Mouse (Mus musculus) monocyte, adult 2 months (primary cell): ENCODE measurements around the gene Pdia3.
A peak's percentile ranks its signal among the peaks of the same experiment; 100 is the strongest.
"Not testable (repeated sequence)": the region's sequence is repeated elsewhere in the genome, so short reads cannot be mapped to it uniquely, and the experiment has no call there.

Experiments used
- DNase-seq, 2 experiments: peaks; one replicate each; pipeline ENCODE4 v3.0.0; 2022; ENCODE audit warnings: low spot score in 2 of 2, low read depth in 1 of 2

Pdia3 gene

DNA sequence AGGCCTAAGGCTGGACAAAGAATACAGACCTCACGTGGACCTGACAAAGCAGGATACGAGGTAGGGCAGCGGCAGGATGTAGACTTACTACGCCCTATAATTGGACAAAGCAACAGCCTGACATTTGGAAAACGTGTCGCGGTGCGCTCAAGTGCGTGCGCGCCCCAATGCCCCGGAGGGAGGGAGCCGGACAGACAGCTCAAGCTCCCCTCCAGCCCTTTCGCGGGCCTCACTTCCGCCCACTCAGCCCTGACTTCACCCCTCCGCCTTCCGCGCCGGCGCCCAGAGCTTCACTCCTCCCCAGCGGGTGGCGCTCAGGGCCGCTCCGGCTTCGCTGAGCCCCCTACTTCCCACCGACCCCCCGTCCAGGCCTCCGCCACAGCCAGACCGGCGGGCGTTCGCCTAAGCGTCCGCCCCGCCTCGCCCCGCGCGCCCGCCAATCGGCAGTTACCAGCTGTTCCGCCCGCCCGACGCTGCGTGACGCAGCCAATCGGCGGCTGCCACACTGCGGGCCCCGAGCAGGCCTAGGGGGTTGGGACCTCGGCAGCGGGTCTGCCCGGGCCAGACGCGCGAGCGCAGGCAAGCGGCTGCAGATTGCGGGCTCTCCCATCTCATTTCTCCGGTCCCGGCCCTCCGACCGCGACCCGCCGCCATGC is at the start of gene Pdia3, which contains the start of gene Catsper2:
Gene Pdia3, plus strand, starts transcription at position 389 of the 656 bp plus-strand sequence.
Gene Catsper2, minus strand, starts transcription at position 406 of the 656 bp plus-strand sequence.
- peak; percentile 83 to 89 for DNase-seq

DNA sequence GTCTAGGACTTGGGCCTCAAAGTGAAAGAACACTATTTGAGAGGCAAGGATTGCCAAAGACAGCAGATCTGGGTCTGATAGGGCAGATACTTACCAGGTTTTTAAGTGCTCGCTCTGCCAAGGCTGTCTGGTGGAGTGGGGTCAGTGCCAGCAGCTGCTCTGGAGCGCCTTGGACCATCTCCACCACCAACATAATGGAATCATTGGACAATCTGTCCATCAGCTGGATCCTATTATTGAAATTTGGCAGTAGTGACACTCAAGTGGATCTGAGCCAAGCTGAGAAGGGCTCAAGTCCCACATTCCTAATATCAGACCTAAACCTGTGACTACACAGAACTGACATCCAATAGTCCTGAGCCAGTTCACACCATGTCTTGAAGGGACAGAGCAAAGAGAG is 44.7 kb upstream of the Pdia3 start:
- no peak for DNase-seq

DNA sequence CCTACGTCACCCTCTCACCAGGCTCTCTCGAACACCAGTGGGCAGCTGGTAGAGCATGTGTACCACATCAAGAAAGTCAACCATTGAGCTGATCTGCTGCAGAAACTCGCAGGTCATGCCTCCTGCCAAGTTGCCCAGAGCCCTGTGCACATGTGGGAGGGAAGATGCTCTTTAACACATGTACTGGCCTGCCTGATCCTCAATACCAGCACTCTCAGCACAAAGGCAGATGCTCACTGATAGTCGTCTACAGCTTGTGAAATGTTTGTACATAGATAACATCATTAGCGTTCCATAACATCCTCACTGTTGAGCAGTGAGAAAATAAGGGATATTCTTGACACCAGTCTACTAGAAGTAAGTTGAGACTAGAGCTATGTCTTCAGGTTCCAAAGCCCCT is 42.7 kb upstream of the Pdia3 start:
- DNase-seq: no peak

DNA sequence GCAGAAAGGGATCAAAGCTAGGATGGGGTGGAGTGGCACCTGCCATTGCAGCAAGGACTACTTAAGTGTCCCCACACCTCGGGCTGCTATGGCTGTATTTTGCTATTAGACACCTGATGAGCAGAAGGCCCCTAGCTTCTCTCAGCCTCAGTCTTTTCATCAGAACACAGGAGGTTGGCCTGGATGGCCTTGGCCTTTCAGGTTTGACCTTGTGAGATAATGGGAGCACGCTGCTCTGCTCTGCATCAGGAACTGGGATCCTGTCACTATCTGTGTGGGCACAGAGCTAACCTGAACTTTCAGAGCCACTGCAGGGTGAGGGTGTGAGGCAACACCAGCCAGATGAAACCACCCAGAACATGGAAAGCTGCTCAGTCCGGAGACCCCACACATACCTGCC is 41.3 kb upstream of the Pdia3 start:
- no peak for DNase-seq

DNA sequence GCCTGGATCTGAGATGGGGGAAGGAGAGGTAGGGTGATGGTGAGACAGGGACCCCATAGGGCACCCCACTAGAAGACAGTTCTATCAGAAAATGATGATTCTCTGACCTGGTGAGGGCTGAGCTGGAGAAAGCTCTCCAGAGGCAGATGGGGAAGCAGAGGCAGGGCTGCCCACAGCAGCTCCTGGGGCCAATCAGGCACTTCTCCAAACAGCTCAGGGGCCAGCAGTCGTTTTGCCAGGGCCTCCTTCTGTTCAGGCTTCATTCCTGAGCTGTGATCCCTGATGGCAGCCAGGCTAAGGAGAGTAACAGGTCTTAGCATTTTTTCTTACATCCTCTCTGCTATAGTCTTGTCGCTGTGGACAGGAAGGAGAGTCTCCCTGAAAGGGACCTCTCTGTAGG is 38.8 kb upstream of the Pdia3 start:
- DNase-seq: no peak

DNA sequence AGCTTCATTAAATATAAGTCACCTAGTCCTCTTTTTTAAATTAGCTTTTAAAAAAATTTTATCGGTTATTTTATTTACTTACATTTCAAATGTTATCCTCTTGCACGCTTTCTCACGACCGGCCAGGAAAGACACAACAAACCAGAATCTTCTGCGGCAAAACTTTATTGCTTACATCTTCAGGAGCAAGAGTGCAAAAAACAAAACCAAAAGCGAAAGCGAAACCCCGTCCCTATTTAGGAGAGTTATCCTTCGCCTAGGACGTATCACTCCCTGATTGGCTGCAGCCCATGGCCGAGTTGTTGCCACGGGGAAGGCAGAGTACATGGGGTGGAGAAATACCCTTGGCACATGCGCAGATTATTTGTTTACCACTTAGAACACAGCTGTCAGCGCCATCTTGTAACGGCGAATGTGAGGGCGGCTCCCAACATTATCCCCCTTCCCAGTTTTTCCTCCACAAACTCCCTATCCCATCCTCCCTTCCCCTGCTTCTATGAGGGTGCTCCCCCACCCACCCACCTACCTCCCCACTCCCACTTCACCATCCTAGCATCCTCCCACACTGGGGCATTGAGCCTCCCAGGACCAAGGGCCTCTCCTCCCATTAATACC is 26.5 kb upstream of the Pdia3 start, which contains the start of gene Strc:
Gene Strc, minus strand, starts transcription at position 208 of the 615 bp plus-strand sequence.
- DNase-seq: not testable (repeated sequence)

DNA sequence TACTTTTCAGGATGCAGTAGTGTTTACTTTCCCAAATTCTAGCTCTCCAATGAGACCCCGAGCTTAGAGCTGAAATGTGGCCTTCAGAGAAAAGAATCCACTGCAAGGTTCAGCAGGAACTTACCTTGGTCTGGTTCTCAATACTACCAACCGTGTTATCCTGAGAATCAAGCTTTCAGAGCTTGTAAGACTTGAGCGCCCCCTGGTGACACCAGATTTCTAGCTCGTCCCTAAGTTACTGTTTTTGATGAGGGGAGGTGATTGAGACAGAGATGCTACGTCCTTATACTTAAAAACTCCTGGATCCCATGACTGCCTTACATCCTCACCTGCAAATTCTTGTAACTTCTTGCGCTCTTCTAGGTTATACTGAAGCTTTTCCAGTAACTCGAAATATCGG is 17.0 kb upstream of the Pdia3 start:
- DNase-seq: peak in 1 of 2 experiments; percentile 32

DNA sequence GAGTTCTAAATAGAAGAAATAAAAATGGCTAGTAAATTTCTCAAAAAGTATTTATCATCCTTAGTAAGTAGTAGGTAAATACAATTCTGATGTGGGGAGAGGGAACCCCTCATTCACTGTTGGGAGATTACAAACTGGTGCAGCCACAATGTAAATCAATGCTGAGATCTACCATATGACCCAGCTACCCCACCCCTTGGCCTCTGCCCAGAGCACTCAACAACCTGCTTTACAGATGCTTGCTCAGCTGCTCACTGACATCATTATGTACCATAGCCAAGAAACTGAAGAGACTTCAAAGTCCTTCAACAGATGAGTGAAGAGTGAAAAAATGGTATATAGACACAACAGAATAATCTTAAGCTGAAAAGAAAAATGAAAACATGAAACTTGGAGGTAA is 10.3 kb upstream of the Pdia3 start:
- DNase-seq: no peak

DNA sequence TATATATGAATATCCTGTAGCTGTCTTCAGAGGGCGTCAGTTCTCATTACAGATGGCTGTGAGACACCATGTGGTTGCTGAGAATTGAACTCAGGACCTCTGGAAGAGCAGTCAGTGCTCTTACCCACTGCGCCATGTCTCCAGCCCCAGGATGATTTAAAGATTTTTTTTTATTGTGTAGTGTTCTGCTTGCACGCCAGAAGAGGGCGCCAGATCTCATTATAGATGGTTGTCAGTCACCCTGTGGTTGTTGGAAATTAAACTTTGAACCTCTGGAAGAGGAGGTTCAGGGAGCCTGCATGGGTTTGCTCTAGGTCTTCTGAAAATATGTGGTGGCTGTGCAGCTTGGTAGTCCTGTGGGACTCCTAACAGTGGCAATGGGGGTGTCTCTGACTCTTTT is 5.4 kb upstream of the Pdia3 start:
- peak; percentile 5 to 37 for DNase-seq

DNA sequence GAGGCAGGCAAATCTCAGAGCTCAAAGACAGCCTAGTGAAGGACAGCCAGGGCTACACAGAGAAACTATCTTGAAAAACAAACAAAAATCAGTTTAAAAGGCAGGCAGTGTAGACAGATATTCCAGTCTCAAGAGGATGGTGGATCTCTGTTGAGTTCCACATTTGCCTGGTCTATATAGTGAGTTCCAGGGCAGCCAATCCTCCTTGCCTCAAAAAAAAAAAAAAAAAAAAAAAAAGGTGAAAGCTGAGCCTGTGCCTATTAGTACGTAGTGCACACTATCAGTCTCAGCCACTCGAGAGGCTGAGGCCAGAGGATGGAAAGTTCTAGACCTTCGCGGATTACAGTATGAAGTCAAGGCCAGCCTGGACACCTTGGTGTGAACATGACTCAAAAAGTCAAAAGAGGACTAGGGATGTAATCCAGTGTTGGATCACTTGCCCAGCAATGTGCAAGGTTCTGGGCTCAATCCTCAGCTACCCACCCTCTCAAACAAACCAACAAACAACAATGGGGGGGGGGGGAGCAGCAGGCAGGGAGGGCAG is 660 bp upstream of the Pdia3 start:
- no peak for DNase-seq

DNA sequence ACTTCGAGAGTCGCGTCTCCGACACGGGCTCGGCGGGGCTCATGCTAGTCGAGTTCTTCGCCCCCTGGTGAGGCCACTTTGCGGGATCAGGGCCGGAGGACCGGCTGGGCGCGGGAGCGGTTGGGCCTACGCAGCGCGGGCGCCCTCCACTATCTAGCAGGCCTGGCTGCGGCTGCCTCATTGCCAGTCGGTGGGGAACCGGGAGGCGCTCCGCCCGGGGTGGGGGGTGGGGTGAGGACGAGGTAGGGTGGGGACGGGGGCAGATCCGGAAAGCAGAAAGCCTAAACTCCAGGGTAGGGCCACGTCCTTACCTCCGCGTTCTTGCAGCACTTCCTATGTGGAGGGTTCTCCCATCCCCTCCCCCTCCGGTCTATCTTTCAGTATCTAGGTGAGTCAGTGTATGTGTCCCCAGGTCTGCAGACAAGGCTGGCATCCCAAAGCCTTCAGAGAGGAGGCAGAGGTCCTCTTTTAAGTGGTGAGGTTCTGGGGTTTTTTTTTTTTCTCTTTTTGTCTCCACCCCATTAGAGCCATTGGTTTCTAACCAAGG is 637 bp downstream of the Pdia3 start:
- DNase-seq: no peak

DNA sequence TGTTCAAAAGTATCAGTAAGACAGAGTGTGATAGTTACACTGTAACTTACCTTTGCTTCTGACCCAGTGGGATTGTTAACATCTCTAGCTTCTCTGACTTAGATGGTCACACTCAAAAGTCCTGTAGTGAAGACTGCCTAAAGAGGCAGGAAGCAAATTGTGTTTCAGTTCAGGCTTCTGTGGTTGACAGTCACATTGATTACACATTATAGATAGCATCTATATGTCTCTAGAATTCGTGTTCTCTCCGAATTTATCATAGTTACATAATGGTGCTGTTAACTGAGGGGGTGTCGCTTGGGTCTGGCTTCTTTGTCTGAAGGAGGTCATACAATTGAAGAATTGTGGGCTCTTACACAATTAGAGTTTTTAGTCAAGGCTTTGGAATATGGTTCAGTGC is 1.5 kb downstream of the Pdia3 start:
- no peak for DNase-seq

DNA sequence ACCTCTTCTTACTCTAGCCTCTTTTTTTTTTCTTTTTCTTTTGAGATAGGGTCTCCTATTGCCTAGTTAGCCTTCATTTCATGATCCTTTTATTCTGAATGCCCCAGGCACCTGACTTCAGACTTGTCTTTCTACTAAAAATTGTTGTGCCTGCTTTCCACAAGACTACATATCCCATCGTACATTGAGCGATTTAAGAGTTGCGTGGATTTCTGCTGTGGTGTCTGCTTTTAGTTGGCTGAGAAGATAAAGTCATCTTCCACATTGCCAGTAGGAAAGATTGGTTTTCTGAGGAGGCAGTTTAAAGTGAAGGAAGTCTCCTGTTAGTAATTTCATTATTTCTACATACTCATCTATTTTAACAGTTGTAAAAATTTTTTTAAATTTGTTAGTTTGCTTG is 2.0 kb downstream of the Pdia3 start:
- DNase-seq: no peak

DNA sequence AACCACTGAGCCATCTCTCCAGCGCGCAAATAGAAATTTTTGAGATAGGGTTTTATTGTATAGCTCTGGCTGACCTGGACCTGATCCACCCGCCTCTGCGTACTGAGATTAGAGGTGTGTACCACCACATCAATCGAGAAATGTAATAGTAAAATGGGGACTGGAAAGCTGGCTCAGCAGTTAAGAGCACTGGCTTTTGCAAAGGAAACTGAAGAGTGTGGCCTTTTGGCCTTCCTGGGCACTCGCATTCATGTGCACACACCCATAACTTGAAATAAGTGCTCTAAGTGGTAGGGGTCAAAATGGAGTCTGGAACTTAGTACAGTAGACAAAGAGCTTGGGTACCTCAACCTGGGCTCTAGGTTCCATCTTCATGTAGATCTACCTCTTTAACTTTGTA is 2.8 kb downstream of the Pdia3 start:
- DNase-seq: no peak

DNA sequence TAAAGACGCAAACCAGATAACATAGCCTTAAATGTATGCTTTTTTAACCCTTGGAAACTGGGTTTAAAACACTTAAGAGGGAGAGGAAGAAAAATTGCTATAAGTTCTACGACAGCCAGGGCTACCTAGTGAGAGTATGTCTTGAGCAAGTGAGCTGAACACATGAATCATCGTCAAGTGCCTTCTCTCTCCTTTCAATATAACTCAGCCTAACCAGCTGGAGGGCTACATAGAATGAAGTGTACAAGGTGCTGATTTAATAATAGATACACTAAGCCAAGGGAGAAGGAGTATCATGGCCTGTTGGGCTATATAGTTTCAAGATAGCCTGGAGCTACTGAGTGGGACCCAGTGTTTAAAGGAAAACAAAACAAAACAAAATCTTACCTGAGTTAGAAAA is 4.9 kb downstream of the Pdia3 start:
- no peak for DNase-seq

DNA sequence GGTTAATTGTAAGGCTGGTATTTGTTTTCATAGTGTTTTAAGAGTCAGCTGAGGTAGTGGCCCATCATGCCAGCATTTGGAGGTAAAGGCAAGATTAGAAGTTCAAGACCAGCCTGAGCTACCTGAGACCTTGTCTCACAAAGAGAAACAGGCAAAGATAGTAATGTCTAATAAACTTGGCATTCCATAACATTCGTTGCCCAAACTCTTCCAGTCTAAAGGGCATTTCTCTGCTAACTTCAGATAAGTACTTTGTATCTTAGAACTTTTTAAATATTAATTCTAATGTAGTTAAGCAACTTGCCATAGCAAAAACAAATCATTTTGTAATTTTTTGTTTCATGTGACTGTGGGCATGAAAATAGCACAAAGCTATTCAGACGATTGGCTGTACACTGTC is 9.6 kb downstream of the Pdia3 start:
- no peak for DNase-seq

DNA sequence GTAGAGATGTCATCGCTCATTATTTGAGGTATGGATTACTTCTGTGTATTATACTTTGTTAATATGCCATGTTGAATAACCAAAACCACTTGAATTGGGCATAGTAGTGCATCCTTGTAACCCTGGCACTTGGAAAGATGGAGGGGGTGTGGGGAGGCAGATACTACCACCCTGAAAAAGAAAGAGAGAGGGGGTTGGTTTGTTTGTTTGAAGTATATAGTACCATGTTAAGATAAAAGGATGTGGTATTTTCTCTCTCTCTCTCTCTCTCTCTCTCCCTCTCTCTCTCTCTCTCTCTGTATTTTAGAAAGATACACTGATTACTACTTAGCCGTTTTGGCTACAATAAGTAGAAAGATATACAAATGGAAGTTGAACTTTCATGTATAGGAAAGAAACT is 12.3 kb downstream of the Pdia3 start:
- DNase-seq: no peak

DNA sequence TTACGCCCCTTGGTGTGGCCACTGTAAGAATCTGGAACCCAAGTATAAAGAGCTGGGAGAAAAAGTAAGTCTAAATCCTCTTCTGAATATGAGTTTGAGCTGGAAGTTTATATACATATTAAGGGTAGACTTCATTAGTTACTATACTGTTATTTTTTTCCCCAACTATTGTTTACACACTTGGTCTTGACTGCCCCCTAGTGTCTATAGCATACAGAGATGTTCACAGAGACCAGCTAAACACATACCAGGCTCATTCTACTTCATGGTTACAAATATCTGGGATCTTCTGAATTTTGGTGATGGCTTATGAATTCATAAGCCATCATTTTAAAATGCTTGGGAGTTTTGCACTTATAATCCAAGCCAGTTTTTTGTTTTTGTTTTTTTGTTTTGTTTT is 21.3 kb downstream of the Pdia3 start:
- DNase-seq: no peak

DNA sequence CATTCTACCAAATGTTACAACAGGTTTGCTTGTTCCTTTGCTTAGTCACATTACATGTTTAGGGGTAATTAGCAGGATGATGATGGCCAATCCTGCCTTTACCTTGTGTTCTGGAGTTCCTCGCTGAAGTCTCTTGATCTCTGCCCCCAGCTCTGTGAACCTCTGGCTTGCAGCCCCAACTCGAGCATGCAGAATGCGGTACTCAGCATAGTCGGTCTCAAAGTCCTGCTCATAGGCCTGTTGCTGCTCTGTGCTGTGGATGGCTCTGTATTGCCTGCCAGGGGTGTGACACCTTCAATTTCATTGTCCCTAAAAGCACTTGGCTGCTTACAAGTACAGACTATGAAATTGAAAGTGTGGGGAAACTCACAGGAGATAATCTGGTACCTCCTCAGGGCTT is 26.2 kb downstream of the Pdia3 start:
- no peak for DNase-seq

DNA sequence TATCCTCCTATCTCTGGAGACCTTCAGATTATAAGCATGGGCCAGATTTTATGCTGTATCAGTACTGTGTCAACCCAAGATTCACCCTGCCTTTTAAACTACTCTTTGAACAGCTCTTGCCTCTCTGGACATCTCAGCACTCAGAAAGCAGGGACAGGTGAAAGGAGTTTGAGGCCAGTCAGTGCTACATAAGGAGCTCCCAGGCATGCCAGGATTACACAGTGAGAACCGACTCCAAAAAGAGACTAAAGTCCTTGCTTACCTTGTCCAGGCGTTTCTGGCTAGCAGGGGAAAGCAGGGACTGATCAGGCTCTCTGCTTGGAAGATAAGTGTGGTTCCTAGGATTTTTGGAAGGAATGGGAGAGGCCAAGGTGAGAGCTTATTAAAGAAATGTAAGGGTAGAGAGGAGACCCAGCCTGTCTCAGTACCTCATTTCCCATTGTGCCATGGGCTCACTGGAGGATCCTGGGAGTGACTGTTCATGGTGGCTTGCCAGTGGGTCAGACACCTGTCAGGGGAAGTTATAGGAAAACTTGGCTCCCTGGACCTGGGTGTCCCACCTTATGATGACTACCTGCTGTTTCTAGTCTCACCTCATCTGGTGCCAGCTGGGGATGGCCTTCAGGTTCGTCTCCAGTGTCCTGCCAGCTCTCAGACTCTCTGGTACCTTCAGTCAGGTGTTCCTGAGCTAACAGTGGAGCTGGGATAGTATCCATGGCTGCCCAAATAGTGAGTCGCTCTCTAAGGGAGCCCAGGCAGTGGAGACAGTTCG is 27.4 kb downstream of the Pdia3 start:
- DNase-seq: no peak

DNA sequence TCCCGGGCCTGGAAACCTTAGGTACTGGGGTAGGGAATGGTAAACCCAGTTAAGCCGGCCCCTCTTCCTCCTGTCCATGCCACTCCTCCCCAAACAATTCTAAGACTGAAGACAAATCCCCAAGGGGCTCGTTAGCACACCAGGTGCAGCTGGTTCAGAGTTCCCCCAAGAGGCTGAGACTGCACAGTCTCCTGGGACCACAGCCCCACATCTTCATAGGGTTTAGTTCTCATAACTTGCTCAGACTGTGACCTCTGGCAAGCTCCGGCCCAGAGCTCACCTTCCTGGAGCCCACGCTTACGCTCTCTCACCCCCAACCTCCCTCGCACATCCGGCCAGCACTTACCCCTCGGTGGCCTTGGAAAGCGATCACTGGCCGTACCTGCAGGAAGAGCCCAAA is 28.2 kb downstream of the Pdia3 start:
- DNase-seq: no peak
